Mouse (Mus musculus): ENCODE data around the gene Adamts17. TPM values are rescaled to one million over a fixed set of nuclear protein-coding genes. Genes with fewer than 3 reads are reported as not detected.

Gene Adamts17
- polyA plus RNA-seq, 1 experiment from 2014 or later: 2.2 TPM

DNA sequence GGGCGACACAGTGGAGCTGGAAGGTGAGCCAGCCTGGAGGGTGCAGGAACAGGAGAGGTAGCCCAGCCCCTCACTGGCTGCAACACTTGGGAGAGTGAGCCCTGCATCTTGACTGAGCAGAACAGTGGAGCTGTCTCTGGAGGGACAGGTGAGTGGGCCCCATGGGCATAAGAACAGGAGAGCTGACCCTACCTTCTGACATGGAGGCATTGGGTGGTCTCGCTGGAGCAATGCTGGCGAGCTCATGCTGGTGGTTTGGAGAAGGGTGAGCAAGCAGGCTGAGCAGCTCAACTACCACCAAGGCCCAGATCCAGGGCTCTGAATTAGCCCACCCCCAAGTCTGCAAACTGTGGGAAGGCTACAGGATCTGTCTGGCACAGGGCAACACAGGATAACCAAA, 113.4 kb downstream of the Adamts17 start:
- no peak for ATAC-seq
- Histone ChIP-seq H3K4me1 (ENCODE audit: control insufficient read depth, insufficient read depth, low read length) (no peaks in the 10 kb centered on the region), H3K27ac (ENCODE audit: low read depth, low read length) (no peak overlapping the region), H3K27me3 (replicated peaks; ENCODE audit: control insufficient read depth, insufficient read depth, low read length) (no peaks in the 10 kb centered on the region), H3K36me3 (ENCODE audit: control insufficient read depth, insufficient read depth, low read length) (no peaks in the 10 kb centered on the region), H3K9me3 (replicated peaks; ENCODE audit: control insufficient read depth, low read length) (no peaks in the 10 kb centered on the region), H3K4me2 (ENCODE audit: low read length) (no peak overlapping the region), H3K9ac (ENCODE audit: low read length) (no peak overlapping the region), H3K4me3 (ENCODE audit: low read depth, low read length) (no peak overlapping the region)
- no peak for DNase-seq (ENCODE audit: low spot score)
- 96% methylated on average over 3 of the region's 3 CpGs for WGBS

DNA sequence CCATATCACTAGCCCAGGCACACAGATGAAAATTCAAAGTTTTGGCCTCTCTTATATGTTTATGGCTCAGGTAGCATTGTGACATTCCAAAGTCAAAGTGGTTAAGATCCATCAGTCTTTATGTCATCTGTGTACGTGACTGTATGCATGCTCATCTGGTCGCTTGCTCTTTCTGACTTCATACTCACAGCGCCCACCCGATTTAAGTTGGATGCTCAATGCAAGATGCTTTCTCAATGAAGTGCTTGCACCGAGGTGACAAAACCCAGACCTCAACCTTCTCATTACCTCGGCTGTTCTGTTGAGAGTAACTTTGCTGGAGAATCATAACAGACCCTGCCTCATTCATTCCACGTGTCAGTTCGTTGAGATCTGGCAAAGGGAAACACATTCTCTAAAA, 114.5 kb downstream of the Adamts17 start:
- 83% methylated on average over 8 of the region's 8 CpGs for WGBS
- Histone ChIP-seq H3K4me3 (ENCODE audit: low read depth, low read length) (no peak overlapping the region), H3K27me3 (replicated peaks; ENCODE audit: control insufficient read depth, insufficient read depth, low read length) (no peaks in the 10 kb centered on the region), H3K27ac (ENCODE audit: low read depth, low read length) (no peak overlapping the region), H3K9me3 (replicated peaks; ENCODE audit: control insufficient read depth, low read length) (no peaks in the 10 kb centered on the region), H3K4me1 (ENCODE audit: control insufficient read depth, insufficient read depth, low read length) (no peaks in the 10 kb centered on the region), H3K9ac (ENCODE audit: low read length) (no peak overlapping the region), H3K36me3 (ENCODE audit: control insufficient read depth, insufficient read depth, low read length) (no peaks in the 10 kb centered on the region), H3K4me2 (ENCODE audit: low read length) (no peak overlapping the region)
- DNase-seq (ENCODE audit: low spot score) (no peak), ATAC-seq (no peak)

DNA sequence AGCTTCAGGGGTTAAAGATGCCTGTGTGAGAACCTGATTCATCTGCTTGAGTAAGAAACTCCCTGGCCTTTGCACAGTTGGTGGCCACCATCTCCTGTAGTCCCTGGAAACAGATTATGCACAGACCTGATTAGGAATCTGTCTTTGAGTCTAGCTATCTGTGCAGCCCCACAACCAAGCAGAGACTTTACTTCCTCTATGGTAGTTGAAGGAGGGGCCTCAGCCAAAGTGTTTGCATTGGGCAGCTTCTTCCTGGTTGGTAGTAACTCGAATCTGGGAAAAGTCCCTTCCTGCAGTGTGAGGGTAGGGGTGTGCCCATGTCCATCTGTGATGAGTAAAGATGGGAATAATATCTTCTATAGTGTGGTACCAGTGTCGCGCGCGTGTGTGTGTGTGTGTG, 115.2 kb downstream of the Adamts17 start:
- Histone ChIP-seq H3K4me3 (ENCODE audit: low read depth, low read length) (no peak overlapping the region), H3K9ac (ENCODE audit: low read length) (no peak overlapping the region), H3K4me1 (ENCODE audit: control insufficient read depth, insufficient read depth, low read length) (no peaks in the 10 kb centered on the region), H3K4me2 (ENCODE audit: low read length) (no peak overlapping the region), H3K36me3 (ENCODE audit: control insufficient read depth, insufficient read depth, low read length) (no peaks in the 10 kb centered on the region), H3K27ac (ENCODE audit: low read depth, low read length) (no peak overlapping the region), H3K9me3 (replicated peaks; ENCODE audit: control insufficient read depth, low read length) (no peaks in the 10 kb centered on the region), H3K27me3 (replicated peaks; ENCODE audit: control insufficient read depth, insufficient read depth, low read length) (no peaks in the 10 kb centered on the region)
- ATAC-seq (no peak), DNase-seq (ENCODE audit: low spot score) (no peak)
- WGBS: 85% methylated on average over 5 of the region's 5 CpGs

DNA sequence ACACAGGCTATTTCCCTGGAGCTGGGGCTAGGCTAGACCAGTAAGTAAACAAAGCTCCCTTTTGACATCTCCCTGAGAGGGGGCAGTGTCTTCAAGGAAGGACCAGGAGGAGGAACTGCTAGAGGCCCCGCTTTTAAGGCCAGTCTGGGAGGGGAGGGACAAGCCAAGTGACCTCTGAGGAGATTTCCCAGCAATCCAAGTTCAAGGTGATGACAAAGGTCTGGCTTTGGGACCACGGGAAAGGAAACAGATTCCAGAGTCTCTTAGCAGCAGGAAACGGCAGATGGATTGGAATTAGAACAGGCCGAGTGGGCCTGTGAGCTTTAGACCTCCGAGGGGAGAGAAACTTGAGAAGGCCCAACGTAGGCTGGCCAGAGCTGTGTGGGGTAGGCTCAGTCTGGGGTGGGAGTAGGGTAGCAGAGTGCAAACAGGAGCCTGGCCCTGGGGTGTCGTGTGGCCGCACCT, 116.0 kb downstream of the Adamts17 start:
- Histone ChIP-seq H3K4me3 (ENCODE audit: low read depth, low read length) (no peak overlapping the region), H3K4me2 (ENCODE audit: low read length) (no peak overlapping the region), H3K27ac (ENCODE audit: low read depth, low read length) (no peak overlapping the region), H3K9me3 (replicated peaks; ENCODE audit: control insufficient read depth, low read length) (no peaks in the 10 kb centered on the region), H3K36me3 (ENCODE audit: control insufficient read depth, insufficient read depth, low read length) (no peaks in the 10 kb centered on the region), H3K27me3 (replicated peaks; ENCODE audit: control insufficient read depth, insufficient read depth, low read length) (no peaks in the 10 kb centered on the region), H3K4me1 (ENCODE audit: control insufficient read depth, insufficient read depth, low read length) (no peaks in the 10 kb centered on the region), H3K9ac (ENCODE audit: low read length) (no peak overlapping the region)
- 56% methylated on average over 8 of the region's 8 CpGs for WGBS
- DNase-seq (ENCODE audit: low spot score): no peak
- no peak for ATAC-seq

DNA sequence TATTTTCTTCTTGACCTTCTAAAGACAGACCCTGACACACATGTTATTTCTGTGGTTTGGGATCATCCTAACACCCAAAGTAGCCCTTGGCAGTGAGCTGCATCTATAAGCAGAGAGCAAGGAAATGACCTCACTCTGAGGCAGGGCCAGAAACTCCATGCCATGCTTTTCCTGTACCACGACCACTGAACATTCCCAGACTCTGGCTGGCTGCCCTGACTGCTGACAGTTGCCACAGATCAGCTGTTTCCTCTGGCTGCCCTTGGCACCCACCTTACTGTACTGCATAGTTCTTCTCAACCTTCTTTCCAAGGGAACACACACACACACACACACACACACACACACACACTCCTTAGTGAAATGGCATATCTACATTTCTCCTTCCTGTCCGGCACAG, 116.4 kb downstream of the Adamts17 start:
- ATAC-seq: no peak
- no peak overlapping the region for H3K4me2 ChIP-seq (ENCODE audit: low read length)
- no peak overlapping the region for H3K27ac ChIP-seq (ENCODE audit: low read depth, low read length)
- DNase-seq (ENCODE audit: low spot score): peak; percentile 47
- no peak overlapping the region for H3K4me3 ChIP-seq (ENCODE audit: low read depth, low read length)
- H3K4me1 ChIP-seq (ENCODE audit: control insufficient read depth, insufficient read depth, low read length): no peaks in the 10 kb centered on the region
- H3K36me3 ChIP-seq (ENCODE audit: control insufficient read depth, insufficient read depth, low read length): no peaks in the 10 kb centered on the region
- H3K9me3 ChIP-seq (replicated peaks; ENCODE audit: control insufficient read depth, low read length): no peaks in the 10 kb centered on the region
- H3K9ac ChIP-seq (ENCODE audit: low read length): no peak overlapping the region
- no peaks in the 10 kb centered on the region for H3K27me3 ChIP-seq (replicated peaks; ENCODE audit: control insufficient read depth, insufficient read depth, low read length)
- WGBS: 61% methylated on average over 2 of the region's 2 CpGs

DNA sequence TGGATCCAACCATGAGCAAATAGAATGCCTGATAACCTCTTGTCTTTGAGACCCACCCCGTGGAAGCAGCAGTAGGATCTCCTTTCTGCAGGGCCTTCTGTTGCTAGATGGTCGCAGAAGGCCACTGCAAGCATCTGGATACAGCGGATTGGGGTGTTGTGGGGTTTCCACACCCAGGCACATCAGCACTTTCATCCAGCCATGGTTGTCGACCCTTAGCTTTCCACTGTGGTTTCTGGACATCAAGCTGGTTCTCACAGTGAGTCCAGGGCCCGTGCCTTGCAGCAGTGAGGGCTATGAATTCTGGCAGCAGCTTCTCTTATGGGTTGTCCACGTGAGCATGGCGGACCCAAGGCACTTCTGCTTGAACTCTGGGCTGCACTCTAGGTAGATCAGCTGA, 118.2 kb downstream of the Adamts17 start:
- H3K27me3 ChIP-seq (replicated peaks; ENCODE audit: control insufficient read depth, insufficient read depth, low read length): no peaks in the 10 kb centered on the region
- H3K4me2 ChIP-seq (ENCODE audit: low read length): no peak overlapping the region
- H3K9ac ChIP-seq (ENCODE audit: low read length): no peak overlapping the region
- no peaks in the 10 kb centered on the region for H3K9me3 ChIP-seq (replicated peaks; ENCODE audit: control insufficient read depth, low read length)
- H3K4me3 ChIP-seq (ENCODE audit: low read depth, low read length): no peak overlapping the region
- WGBS: 87% methylated on average over 7 of the region's 7 CpGs
- H3K27ac ChIP-seq (ENCODE audit: low read depth, low read length): no peak overlapping the region
- H3K4me1 ChIP-seq (ENCODE audit: control insufficient read depth, insufficient read depth, low read length): no peaks in the 10 kb centered on the region
- DNase-seq (ENCODE audit: low spot score) (no peak), ATAC-seq (no peak)
- H3K36me3 ChIP-seq (ENCODE audit: control insufficient read depth, insufficient read depth, low read length): no peaks in the 10 kb centered on the region

DNA sequence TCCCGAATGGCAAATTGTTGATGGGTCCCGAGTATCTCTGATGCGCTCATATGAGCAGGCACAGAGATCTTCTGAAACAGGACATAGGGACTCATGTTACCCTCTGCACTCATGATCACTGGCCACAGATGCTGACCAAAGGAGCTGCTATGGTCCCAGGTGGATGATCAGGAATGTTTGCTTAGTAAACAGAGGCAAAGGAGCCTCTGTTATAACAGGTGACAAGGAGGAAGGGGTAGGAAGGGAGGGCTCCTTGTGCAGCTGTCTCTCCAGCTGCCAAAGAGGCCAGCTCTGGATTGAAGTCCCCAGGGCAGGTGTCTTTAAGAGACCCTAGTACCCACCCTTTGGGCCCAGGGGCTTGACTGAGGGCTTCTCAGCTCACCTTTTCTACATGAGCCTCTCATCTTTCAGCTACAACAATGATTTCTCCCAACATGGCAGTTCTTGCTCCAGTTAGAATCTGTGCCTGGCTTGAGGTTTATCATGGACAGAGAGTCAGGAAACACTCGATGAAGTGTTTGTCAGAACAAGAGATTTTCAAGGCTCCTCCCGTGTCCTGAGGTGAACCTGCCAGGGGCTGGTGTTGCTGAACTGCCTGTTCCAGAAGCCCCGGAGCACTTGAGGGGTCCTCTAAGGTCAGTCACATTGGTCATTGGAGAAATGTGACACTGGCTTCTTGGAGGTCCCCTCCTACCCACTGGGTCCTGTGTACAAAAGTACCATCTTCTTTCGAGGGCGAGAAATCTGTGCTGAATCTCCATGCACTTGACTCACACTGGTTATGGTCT, 120.9 kb downstream of the Adamts17 start:
- H3K27ac ChIP-seq (ENCODE audit: low read depth, low read length): no peak overlapping the region
- no peaks in the 10 kb centered on the region for H3K4me1 ChIP-seq (ENCODE audit: control insufficient read depth, insufficient read depth, low read length)
- H3K4me2 ChIP-seq (ENCODE audit: low read length): no peak overlapping the region
- no peak overlapping the region for H3K9ac ChIP-seq (ENCODE audit: low read length)
- 93% methylated on average over 8 of the region's 8 CpGs for WGBS
- H3K36me3 ChIP-seq (ENCODE audit: control insufficient read depth, insufficient read depth, low read length): no peaks in the 10 kb centered on the region
- no peaks in the 10 kb centered on the region for H3K27me3 ChIP-seq (replicated peaks; ENCODE audit: control insufficient read depth, insufficient read depth, low read length)
- ATAC-seq (no peak), DNase-seq (ENCODE audit: low spot score) (no peak)
- no peaks in the 10 kb centered on the region for H3K9me3 ChIP-seq (replicated peaks; ENCODE audit: control insufficient read depth, low read length)
- no peak overlapping the region for H3K4me3 ChIP-seq (ENCODE audit: low read depth, low read length)

DNA sequence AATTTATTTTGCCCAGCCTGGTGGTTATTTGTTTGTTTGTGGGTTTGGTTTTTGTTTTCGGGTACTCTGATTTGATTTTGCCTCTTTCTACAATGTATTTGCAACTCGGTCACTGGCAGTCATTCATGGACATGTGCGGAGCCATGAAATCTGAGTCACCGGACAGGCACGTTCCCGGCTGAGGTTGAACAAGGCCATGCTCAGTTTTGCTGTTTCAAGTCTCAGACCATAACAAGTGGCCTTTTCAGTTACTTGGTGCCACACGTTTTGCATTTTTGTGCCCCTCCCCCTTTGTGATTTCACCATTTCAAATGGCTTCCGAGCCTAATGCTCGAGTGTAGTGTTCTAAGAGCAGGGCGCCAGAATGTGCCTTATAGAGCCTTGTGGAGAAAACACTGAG, 123.2 kb downstream of the Adamts17 start:
- H3K27me3 ChIP-seq (replicated peaks; ENCODE audit: control insufficient read depth, insufficient read depth, low read length): no peaks in the 10 kb centered on the region
- DNase-seq (ENCODE audit: low spot score) (no peak), ATAC-seq (no peak)
- no peaks in the 10 kb centered on the region for H3K9me3 ChIP-seq (replicated peaks; ENCODE audit: control insufficient read depth, low read length)
- no peak overlapping the region for H3K4me3 ChIP-seq (ENCODE audit: low read depth, low read length)
- no peak overlapping the region for H3K9ac ChIP-seq (ENCODE audit: low read length)
- H3K4me1 ChIP-seq (ENCODE audit: control insufficient read depth, insufficient read depth, low read length): peaks cover 3% of the 10 kb centered on the region; the same call in 1 of the 2 replicates
- no peak overlapping the region for H3K27ac ChIP-seq (ENCODE audit: low read depth, low read length)
- H3K4me2 ChIP-seq (ENCODE audit: low read length): no peak overlapping the region
- H3K36me3 ChIP-seq (ENCODE audit: control insufficient read depth, insufficient read depth, low read length): no peaks in the 10 kb centered on the region
- 85% methylated on average over 10 of the region's 10 CpGs for WGBS

DNA sequence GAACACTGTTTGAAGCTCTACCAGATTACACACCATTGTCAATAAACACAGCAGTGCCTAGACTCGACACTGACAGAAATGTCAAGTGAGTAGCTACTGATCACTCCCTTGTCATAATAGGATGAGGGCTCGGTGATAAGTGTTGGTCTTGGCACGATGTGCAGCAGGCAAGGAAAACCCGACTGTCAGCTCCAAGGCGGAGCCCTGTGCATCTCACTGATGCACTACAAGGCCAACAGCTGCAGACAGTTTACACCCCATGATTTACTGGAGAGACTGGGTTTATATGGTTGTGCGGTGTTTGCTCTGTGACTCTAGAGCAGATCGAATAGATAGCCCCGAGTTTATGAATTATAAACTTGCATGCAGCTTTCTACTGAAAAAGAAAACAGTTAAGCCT, 124.0 kb downstream of the Adamts17 start:
- H3K27ac ChIP-seq (ENCODE audit: low read depth, low read length): no peak overlapping the region
- DNase-seq (ENCODE audit: low spot score) (no peak), ATAC-seq (no peak)
- WGBS: 85% methylated on average over 8 of the region's 8 CpGs
- H3K9ac ChIP-seq (ENCODE audit: low read length): no peak overlapping the region
- H3K9me3 ChIP-seq (replicated peaks; ENCODE audit: control insufficient read depth, low read length): no peaks in the 10 kb centered on the region
- H3K4me2 ChIP-seq (ENCODE audit: low read length): no peak overlapping the region
- peaks cover 3% of the 10 kb centered on the region; the same call in 1 of the 2 replicates for H3K4me1 ChIP-seq (ENCODE audit: control insufficient read depth, insufficient read depth, low read length)
- no peaks in the 10 kb centered on the region for H3K27me3 ChIP-seq (replicated peaks; ENCODE audit: control insufficient read depth, insufficient read depth, low read length)
- no peak overlapping the region for H3K4me3 ChIP-seq (ENCODE audit: low read depth, low read length)
- H3K36me3 ChIP-seq (ENCODE audit: control insufficient read depth, insufficient read depth, low read length): no peaks in the 10 kb centered on the region

All from forebrain, embryonic 14.5 days (tissue).